Mouse (Mus musculus) bone marrow, adult 2 months (tissue): ENCODE data around the gene Fam189b. TPM values are rescaled to one million over a fixed set of nuclear protein-coding genes. Genes with fewer than 3 reads are reported as not detected.
A peak's percentile ranks its signal among the peaks of the same experiment; 100 is the strongest.

Experiments
- H3K27ac ChIP-seq: fragments of 200-500 bp; 2 replicates; pipeline ENCODE4 v1.5.1; 2012; ENCODE audit warnings: low read depth, mild to moderate bottlenecking, control low read depth, inconsistent platforms, low read length; ENCODE audit not compliant: control insufficient read depth, poor library complexity, insufficient read depth
- H3K4me1 ChIP-seq: fragments of 200-500 bp; 2 replicates; pipeline ENCODE4 v1.6.1; 2011; ENCODE audit warnings: low read length; ENCODE audit not compliant: control insufficient read depth, insufficient read depth
- H3K4me3 ChIP-seq: fragments of 200-500 bp; replicated peaks from 2 replicates; pipeline ENCODE3; 2011; ENCODE audit warnings: mild to moderate bottlenecking, low read depth, low read length, control low read depth; ENCODE audit not compliant: control insufficient read depth
- CTCF ChIP-seq: fragments of 200-500 bp; IDR thresholded peaks from 2 replicates; pipeline ENCODE4 v1.5.1; 2011; ENCODE audit warnings: low read length, control low read depth; ENCODE audit not compliant: control insufficient read depth, insufficient read depth
- POLR2A ChIP-seq: fragments of 200-500 bp; IDR thresholded peaks from 2 replicates; pipeline ENCODE4 v1.6.1; 2011; ENCODE audit warnings: low read depth, mild to moderate bottlenecking, control low read depth, low read length, borderline replicate concordance; ENCODE audit not compliant: control insufficient read depth
- WGBS: fragments of 180-500 bp; shearing (Covaris S2); methylation state at CpG from one replicate; pipeline ENCODE4 v1.1.7; 2018; 5-methylcytosine and 5-hydroxymethylcytosine counted together
- polyA plus RNA-seq: library from polyadenylated mRNA; stranded (reverse); fragments of >200 nt; gene quantifications from 2 replicates; pipeline ENCODE4 v1.2.4, GENCODE M21; 2011; ENCODE audit warnings: low replicate concordance; ENCODE audit not compliant: missing spikeins, insufficient read depth, insufficient read length

Fam189b gene
- polyA plus RNA-seq, result 4.1 and 9.8 TPM in 2 replicates

DNA sequence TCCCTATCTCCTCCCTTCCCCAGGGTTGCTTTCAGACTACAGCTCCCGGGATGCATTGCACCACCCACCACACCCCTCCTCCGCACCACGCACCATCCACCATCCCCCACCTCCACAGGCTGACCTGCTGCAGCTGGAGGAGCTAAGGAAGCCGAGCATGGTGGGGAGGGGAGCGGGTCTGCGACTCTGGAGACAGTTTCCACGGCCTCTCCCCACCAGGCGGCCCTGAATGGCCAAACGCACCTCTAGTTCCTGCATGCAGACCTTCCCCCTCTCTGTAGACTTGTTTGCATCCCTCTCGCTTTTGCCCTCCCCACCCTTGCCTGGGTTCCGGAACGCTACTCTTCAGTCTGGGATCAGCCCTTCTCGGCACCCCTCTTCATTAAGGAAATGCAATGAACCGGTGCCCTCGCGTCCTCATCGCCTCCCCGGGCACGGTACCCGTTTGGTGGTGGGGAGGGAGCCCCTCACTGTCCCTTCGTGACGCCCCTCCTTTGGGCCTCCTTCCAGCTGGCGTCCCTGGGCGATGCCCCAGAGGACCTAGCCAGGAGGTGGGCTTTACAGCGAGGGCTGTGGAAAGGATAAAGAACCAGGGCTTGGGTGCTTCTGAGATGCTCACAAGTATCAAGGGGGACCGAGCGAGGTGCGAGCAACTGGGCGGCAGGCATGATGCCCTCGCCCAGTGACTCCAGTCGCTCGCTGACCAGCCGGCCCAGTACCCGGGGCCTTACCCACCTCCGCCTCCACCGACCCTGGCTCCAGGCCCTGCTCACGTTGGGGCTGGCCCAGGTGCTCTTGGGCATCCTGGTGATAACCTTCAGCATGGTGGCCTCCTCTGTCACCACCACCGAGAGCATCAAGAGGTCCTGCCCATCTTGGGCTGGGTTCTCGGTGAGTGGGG, at the start of gene Fam189b:
TSS of gene Fam189b (plus strand) at position 86 of the 901 bp plus-strand sequence.
- Histone ChIP-seq H3K27ac (peak within 1 kb of the TSS; percentile 55), H3K4me3 (peak within 1 kb of the TSS; percentile 75), H3K4me1 (peaks cover 4% of the 10 kb centered on the region)
- TF ChIP-seq CTCF, result no peak
- 0 out of 2 replicates have a peak, but pooled peaks have one; percentile 63 for TF ChIP-seq POLR2A
- WGBS, result 9% methylated on average over 39 of the region's 39 CpGs

DNA sequence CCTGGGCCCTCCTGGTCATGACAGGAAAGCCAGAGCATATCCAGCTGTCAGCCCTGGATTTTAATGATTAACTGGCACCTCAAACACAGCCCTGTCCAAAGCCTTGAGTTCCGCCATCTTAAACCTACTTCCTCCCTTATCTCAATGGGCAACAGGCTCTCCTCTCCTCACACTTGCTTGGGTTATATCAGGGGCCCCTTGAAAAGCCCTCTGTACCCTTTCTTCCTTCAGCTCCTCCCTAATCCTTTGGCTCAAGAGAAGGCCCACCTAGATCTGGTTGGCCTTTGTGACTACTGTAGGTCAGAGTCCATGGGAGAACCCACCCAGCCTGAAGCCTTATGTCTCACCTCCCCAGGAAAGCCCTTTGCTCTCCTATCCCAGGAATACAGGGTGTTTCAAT, 49.2 kb upstream of the Fam189b start:
- Histone ChIP-seq H3K4me3 (no peak overlapping the region), H3K27ac (no peak overlapping the region), H3K4me1 (no peaks in the 10 kb centered on the region)
- TF ChIP-seq POLR2A (no peak), CTCF (no peak)
- WGBS, result 65% methylated on average over 1 of the region's 1 CpGs

DNA sequence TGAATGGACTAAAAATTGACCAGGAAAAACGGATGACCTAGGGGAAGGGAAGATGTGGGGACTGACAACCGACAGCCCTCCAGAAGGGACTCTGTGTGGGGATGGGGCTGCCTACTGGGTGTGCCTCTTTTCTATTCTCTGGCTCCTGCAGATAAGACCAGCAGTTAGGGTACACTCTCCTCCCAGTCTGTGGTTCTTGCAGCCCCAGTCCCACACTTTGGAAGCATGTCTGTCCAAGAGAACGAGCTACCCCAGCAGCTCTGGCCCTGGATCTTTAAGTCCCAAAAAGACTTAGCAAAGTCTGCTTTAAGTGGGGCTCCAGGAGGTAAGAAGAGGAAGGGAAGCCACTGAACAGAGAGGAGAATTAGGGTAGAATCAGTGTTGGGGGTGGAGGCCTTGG, 47.0 kb upstream of the Fam189b start, which contains the start of gene Pklr:
TSS of gene Pklr (plus strand) at position 185 of the 400 bp plus-strand sequence.
- no peaks in the 10 kb centered on the region for H3K4me1 ChIP-seq
- TF ChIP-seq CTCF (no peak), POLR2A (no peak)
- 46% methylated on average over 3 of the region's 3 CpGs for WGBS
- peak within 1 kb of the TSS; percentile 52 for H3K4me3 ChIP-seq
- peak within 1 kb of the TSS; percentile 32; the same call in 1 of the 2 replicates for H3K27ac ChIP-seq

DNA sequence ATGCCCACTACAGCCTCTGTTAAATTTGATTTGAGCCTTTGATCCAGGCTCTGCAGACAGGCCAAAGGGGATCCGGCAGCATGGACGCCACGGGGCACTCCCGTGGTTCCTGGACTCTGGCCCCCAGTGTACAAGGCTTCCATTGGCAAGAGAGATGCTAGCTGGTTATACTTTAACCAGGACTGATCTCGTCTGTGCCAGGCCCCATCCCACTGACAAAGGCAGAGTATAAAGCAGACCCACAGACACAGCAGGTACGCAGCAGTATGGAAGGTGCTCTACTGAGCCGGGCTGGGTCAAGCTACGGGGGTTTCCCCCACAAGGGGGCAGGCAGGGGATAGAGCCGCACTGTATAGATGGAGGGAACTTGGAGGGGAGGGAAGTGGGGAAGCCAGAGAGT, 46.6 kb upstream of the Fam189b start:
- TF ChIP-seq CTCF (peak; percentile 18; the same call in 1 of the 2 replicates), POLR2A (no peak)
- Histone ChIP-seq H3K4me3 (peak overlapping the region; percentile 49), H3K27ac (peak overlapping the region; percentile 32; the same call in 1 of the 2 replicates), H3K4me1 (no peaks in the 10 kb centered on the region)
- 30% methylated on average over 9 of the region's 9 CpGs for WGBS

DNA sequence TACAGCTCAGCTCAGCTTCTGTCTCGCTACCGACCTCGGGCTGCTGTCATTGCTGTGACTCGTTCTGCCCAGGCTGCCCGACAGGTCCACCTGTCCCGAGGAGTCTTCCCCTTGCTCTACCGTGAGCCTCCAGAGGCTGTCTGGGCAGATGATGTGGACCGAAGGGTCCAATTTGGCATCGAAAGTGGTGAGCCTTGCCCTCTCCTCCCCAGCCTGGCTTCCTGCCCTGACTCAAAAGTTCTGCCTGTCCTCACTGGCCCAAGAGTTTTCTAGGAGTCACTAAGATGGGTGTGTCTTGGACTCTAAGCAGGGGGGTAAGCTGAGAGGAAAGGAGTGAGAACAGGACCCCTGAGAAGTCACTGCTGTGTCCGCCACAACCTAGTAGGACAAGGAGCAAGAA, 38.1 kb upstream of the Fam189b start:
- Histone ChIP-seq H3K4me3 (no peak overlapping the region), H3K27ac (no peak overlapping the region), H3K4me1 (no peaks in the 10 kb centered on the region)
- TF ChIP-seq CTCF, result no peak
- no peak for TF ChIP-seq POLR2A
- 71% methylated on average over 10 of the region's 10 CpGs for WGBS

DNA sequence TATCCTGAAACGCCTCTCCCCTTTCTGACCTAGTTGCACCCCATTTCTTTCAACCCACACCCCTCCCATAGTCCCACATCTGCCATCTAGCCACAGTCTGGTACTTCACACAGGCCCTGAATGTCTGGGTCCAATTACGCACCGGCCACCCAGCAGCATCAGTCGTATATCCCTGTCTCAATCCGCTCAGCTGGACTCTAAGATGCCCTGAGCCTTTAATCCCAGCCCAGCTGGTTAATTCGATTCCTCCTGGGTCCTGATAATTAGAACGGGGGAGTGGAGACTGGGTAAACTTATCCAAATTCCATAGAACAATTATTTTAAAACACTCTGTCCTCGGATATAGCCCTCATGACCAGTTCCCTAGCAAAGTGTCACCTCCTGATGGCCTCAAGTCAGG, 37.4 kb upstream of the Fam189b start:
- no peaks in the 10 kb centered on the region for H3K4me1 ChIP-seq

DNA sequence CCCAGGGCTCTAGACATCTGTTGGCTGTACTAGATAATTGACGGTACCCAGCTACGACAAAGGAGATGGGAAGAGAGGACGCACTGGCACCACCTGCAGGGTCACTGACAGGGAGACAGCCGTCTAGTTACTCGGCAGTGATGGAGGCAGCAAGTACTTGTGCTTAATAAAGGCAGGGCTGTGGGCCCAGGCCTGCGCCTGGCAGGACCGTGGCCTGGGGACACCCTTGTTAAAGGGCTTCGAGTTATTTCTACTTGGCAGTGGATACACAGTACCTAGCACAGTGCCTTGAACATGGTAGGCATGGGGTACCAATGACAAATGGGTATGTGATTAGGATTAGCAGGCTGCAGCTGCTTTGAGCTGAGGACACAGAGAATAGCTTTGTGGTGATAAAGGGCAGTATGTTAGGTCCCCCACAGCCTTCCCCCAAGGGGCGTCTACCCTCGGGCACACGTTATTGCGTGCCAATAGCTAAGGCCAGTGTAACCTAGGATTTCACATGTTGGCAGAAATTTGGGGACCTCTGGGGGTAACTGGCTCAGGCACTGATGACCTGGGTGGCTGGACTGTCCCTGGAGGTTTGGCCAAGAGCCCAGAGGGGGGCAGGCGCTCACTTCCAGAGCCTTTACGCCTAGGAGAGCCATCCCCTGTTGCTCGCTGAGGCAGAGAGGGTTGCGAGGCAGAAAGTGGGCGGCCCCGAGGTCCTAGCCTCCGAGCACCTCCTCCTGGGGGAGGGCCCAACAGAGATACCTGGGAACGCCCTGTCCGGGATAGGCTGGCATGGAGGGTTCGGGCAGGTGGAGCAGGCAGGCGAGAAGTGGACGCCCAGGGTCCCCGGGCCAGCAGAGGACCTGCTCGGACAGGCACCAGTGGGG, 35.6 kb upstream of the Fam189b start:
- Histone ChIP-seq H3K4me3 (no peak overlapping the region), H3K27ac (no peak overlapping the region), H3K4me1 (no peaks in the 10 kb centered on the region)
- 29% methylated on average over 26 of the region's 26 CpGs for WGBS
- TF ChIP-seq CTCF, result no peak
- 0 out of 2 replicates have a peak, but pooled peaks have one; percentile 7 for TF ChIP-seq POLR2A

More for the DNA sequence above, 37.4 kb upstream of the Fam189b start:
- Histone ChIP-seq H3K4me3 (no peak overlapping the region), H3K27ac (no peak overlapping the region)
- whole genome bisulfite sequencing, result 70% methylated on average over 8 of the region's 8 CpGs
- TF ChIP-seq CTCF (no peak), POLR2A (no peak)

DNA sequence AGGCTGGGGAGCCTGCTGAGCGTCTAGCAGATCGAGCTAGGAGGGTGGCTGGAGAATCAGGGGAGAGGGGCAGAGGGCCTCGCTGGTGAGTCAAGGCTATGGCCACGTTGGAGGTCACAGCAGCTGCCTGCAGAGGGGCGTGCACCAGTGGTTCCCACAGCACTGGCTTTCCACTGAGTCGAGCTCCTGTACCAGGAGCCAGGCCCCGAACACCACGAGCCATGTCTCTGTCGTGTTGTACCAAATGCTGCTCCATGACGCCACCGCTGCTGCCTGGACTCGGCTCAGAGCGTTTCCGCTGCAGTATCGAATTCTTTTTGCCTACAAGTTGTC, 35.0 kb upstream of the Fam189b start:
- Histone ChIP-seq H3K4me1 (no peaks in the 10 kb centered on the region; the same call in 1 of the 2 replicates), H3K27ac (no peak overlapping the region), H3K4me3 (no peak overlapping the region)
- TF ChIP-seq POLR2A (no peak), CTCF (no peak)
- 13% methylated on average over 15 of the region's 15 CpGs for WGBS
